Mouse (Mus musculus) left cerebral cortex, adult 11 months (tissue): ENCODE results near the gene Ganc.

Experiments
- DNase-seq: peaks from one replicate; pipeline ENCODE4 v3.0.0; 2022; ENCODE audit warnings: low spot score

The Ganc gene

DNA sequence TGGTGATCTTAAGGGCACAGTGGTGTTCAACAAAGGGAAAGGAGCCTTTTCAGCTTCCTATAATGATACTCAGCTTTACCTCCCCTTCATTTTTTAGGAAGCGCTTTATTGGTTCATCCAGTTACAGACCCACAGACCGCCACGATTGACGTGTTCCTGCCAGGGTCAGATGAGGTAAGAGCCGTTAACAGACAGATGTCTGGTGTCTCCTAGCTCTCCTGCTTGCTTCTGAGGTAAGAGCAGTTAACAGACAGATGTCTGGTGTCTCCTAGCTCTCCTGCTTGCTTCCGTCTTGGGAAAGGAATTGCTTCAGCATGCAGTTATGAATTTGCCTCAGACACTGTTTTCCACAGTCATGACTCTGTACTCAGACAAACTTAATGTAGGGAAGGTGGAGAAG, 47.0 kb downstream of the Ganc start:
- DNase-seq, result no peak

- no peak for DNase-seq
Observed at GRCm38 (mm10) chr2:120452600-120452999, 48.9 kb downstream of the Ganc start.

- DNase-seq, result no peak
Observed at GRCm38 (mm10) chr2:120454987-120455386, 51.3 kb downstream of the Ganc start.

DNA sequence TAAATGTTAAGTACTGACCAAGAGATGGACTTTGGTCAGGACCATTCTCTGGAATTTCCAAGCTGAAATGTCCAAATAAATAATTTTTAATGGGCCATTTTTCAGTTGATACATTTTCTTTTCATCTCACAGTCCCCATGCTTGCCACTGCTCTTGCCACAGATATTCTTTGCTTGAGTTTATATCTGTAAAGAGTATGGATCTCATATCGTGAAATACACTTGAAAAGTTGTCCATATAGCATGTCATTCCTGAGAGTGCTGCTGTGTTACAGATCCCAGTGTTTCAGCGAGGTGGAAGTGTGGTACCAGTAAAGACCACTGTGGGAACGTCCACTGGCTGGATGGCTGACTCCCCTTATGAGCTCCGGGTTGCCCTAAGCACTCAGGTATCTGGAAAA, 52.0 kb downstream of the Ganc start, which contains the start of gene Capn3:
Capn3 (plus strand) TSS at position 301 of the 400 bp plus-strand sequence.
- DNase-seq, result no peak

DNA sequence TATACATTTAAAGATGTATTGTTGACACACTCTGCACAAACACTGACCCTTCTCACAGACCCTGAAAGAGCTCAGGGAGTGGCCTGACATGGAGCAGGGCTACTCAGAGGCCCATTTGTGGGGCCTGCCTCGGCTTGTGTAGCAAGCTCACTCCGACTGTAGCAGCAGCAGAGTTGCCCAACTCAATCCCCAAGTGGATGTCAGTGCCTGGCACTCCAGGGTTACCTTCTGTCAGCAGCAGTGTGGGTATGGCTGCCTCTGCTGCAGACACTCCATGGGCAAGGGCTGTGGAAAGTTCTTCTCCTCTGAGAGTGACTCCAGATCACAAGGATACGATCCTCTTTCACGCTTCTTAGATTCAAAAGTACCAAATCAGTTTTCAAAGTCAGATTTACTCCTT, 56.5 kb downstream of the Ganc start:
- DNase-seq, result no peak

- DNase-seq, result no peak
Observed at GRCm38 (mm10) chr2:120463328-120463727, 59.6 kb downstream of the Ganc start.

GRCm38 (mm10) chr2:120464091-120464490, 60.4 kb downstream of the Ganc start:
- DNase-seq, result no peak

GRCm38 (mm10) chr2:120464732-120465396, 61.2 kb downstream of the Ganc start:
- DNase-seq, result no peak

DNA sequence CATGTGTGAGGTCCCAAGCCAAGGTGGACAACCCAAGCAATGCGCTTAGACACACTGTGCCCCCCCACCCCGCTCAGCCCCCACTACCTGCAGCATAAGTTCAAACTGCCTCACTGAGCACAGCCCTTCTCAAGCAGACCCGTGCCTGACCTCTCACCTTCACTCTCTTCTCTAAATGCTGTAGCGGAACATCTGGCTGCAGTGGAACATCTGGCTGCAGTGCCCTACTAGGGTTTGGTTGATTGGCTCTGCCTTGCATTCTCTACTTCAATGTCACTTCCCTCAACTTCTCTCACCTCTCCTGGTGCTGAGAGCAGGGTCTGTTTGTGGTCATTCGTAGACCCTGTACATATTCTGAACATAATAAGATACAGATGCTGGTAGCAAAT, 61.7 kb downstream of the Ganc start:
- DNase-seq, result no peak

DNA sequence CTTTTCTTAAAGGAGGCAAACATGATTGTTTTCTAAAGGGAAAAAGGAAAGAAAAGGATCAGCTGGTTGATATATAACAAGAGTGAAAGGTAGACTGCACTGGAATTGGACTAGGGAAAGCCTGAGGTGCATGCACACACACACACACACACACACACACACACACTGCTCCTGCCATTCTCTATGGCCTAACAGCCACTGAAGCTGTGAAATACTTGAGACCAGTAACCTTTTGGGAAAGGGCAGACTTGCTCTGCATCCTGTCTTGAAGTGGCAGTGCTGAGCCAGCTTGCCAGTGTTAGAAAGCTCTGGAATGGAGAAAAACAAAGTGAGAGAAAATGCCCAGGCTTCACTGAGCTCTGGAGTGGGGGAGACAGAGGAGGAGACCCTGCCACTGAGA, 64.3 kb downstream of the Ganc start:
- no peak for DNase-seq

DNA sequence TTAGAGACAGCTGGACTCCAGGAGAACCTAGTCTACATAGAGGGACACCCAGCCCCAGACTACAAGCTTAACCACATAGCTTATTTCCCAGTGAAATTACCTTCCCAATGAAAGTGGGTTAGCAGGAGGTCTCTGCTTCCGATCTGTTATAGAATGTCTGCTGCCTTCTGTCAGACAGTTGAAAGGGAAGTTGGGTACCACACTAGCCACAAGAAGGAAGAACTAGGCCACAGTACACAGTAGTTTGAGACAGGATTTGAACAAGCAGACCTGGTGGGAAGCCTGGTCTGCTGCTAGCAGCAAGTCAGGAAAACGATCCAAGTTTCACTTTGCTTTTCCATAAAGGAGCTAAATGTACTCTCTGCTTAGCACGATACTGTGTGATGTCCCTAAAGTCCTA, 65.5 kb downstream of the Ganc start:
- DNase-seq, result no peak

- DNase-seq, result no peak
Observed at GRCm38 (mm10) chr2:120469715-120470114, 66.0 kb downstream of the Ganc start.

- DNase-seq, result no peak
Observed at GRCm38 (mm10) chr2:120470856-120471255, 67.2 kb downstream of the Ganc start.

GRCm38 (mm10) chr2:120476277-120477087, 72.8 kb downstream of the Ganc start:
- no peak for DNase-seq

DNA sequence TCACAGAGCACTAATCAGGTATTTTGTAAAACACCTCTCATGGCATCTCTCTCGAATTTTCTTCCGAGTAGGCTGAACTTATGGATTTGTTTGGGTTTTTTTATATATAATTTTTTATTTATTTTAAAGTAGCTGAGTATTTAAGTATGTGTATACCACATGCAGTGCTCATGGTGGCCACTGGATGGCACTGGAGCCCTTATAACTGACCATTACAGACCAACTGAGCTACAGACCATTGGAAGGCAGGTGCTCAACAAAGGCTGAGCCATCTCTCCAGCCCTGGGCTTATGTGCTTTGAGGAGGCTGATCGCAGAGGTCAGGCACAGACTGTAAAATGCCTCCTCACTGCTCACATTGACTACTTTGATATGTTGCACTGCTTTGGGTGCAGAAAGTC, 74.9 kb downstream of the Ganc start:
- DNase-seq, result peak; percentile 55

DNA sequence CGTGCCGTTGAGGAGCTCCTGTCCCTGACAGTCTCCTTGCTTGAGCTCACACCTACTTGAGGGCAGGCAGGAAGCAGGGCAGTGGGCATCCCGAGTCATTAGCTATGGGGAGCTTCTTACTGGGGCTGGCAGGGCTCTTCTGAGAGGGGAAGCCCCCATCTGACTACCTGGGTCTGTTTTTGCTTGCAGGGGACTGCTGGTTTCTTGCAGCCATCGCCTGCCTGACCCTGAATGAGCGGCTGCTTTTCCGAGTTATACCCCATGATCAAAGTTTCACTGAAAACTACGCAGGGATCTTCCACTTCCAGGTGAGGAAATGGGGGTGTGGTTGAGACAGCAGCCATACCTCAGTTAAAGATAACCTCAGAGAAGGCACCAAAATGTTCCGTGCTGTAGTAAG, 78.2 kb downstream of the Ganc start:
- no peak for DNase-seq

DNA sequence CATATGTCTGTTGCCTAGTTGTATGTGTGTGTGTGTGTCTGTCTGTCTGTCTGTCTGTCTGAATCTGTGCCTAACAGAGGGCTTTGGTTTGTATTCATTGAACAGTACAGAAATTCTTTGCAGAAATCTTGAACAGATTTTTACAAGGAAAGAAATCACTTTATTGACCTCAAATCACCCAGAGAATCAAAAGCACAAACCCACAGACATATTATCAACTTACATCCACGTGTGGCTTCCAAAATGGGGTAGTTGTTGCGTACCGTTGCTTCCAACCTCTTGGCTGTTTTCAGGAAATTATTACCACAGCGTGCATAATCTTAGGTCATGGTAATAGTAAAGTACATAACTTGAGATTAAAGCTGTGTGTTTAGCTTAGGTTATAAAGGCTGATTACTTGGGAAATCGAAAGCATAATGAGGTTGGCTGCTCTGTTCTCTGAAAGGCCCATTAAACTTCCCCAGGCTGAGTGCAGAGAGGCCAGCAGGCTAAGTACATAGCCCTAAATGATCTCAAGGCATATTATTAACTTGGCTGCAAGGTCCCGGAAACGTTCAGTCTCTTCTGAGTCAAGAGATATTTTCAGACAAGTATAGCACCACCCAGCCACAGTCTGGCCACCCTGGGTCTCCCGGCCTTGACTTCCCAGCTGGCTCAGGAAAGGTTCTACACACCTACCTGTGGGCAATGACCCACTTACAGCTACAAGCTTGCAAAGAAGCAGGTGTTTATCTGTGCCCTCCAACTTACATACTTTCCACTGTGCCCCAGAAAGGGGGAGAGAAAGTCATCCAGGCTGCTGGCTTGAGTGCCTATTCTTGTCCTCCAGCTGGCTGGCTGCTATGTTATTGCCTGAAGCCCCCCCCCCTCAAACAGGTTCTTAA, 79.1 kb downstream of the Ganc start:
- DNase-seq, result no peak

- no peak for DNase-seq
Observed at GRCm38 (mm10) chr2:120484241-120484640, 80.5 kb downstream of the Ganc start.

DNA sequence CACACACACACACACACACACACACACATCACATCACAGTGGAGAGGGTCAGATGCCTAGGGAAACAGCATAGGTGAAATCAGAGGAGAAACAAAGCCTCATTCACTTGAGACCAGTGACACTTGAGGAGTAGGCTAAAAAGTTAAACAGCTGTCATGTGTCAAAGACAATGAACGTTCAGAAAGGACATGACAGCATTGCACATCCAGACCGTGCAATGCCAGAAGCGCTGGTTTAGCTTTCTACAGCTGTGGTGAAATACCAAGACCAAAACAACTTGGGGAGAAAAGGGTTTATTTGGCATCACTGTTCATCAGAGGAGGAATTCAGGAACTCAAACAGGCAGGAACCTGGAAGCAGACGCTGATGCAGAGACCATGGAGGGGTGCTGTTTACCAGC, 89.6 kb downstream of the Ganc start:
- DNase-seq, result no peak

DNA sequence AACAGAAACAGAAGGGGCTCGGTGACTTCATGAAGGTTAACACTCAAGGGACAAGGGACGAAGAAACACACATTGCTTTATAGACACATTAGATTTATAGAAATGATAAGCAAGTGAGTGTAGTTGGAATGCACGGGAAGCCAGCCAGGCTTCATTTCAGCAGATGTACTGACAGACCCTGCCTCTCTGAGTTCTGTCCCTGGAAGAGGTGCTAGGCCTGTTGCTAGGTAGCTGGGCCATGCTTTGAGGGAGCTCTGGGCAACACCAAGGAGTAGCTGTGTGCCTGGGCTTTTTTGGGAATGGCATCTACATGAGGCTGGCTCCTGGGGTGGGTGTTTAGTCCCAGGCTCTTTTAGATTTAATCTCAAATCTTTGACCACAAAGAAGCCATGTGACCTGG, 92.8 kb downstream of the Ganc start:
- DNase-seq, result no peak

DNA sequence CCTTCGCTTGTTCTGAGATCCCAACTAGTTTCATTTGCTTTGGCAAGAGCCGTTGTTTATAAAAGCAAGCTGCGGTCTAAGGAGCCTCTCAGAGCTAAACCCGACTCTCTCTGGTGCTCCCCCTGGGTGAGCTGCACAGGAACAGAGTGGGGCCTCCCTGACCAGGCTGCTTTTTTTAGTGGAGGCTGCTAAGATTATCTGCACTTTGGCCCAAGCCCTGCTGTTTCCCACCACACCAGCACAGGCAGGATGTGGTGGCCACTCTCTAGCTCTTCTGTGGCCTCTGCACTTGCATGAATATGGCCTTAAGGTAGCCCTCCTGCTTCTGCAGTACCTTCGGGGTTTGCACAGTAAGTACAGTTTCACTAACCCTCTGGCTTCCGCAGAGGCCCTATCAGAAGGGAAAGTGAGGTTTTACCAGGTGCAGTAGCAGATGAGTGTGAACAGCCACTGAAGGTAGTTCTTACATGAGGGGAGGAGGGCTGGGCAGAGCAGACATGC, 96.3 kb downstream of the Ganc start:
- DNase-seq, result no peak

DNA sequence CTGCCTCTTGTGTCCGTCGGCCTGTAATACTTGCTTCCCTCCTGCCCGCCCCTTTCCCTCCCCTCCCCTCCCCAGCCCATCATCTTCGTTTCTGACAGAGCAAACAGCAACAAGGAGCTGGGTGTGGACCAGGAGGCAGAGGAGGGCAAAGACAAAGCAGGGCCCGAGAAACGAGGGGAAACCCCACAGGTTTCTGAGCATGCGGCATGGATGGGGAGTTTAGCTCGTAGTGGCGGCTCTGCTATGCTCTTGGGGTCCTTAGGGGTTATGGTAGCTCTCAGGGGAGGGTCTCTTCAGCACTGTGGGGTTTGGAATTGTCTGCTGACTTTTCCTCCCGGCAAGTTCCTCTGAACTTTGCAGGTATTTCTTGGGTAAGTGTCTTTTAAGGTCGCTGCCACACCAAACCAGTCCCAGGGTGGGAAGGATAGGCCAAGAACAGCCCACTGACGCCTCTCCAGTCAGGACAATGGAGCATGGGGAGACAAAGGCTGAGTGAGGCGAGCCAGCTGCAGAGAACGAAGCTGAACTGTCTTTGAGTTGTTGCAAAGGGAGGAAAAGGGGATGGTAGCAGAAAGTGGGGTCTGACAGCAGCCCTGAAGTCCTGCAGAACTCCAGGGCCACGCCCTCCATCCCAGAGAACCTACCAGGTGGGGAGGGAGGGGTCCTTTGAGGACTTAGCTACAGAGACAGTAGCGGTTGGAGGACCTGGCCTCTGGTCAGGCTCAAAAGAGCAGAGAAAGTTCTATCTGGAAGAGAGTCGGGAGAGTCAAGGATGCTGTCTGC, 97.6 kb downstream of the Ganc start:
- no peak for DNase-seq
